Mouse (Mus musculus): ENCODE results near the gene Vmn1r221. TPM values are rescaled to one million over a fixed set of nuclear protein-coding genes. Genes with fewer than 3 reads are reported as not detected.
"Not testable (repeated sequence)": the region's sequence is repeated elsewhere in the genome, so short reads cannot be mapped to it uniquely, and the experiment has no call there.

Gene Vmn1r221
- not detected in 2 replicates for polyA plus RNA-seq (2012; rRNA removed)

DNA sequence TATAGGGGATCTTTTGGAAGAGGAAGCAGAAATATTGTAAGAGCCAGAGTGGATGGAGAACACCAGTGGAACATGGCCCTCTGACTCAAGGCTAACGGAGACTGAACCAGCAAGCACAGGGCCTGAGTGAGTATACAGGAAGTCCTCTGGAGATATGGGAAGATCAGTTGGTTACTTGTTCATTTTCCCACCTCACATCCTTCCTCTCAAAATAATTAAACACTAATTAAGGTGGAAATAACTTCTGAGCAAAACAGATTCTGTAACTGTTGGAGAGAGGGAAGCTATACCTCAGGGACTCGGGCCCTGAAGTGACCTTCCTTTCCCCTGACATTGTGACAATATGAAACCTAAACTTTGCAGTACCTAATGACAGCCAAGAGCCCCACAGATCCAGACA, at the start of gene Vmn1r221:
TSS of gene Vmn1r221 (plus strand) at position 301 of the 400 bp plus-strand sequence.
- H3K27ac ChIP-seq (ENCODE audit: control insufficient read depth, insufficient read depth, low read depth, low read length); H3K4me3 ChIP-seq (ENCODE audit: control insufficient read depth, low read depth, low read length); H3K4me1 ChIP-seq (ENCODE audit: control insufficient read depth, insufficient read depth, low read length); H3K27me3 ChIP-seq (ENCODE audit: control insufficient read depth, insufficient read depth, low read length); H3K36me3 ChIP-seq (ENCODE audit: control insufficient read depth, insufficient read depth, low read length): not testable (repeated sequence)

DNA sequence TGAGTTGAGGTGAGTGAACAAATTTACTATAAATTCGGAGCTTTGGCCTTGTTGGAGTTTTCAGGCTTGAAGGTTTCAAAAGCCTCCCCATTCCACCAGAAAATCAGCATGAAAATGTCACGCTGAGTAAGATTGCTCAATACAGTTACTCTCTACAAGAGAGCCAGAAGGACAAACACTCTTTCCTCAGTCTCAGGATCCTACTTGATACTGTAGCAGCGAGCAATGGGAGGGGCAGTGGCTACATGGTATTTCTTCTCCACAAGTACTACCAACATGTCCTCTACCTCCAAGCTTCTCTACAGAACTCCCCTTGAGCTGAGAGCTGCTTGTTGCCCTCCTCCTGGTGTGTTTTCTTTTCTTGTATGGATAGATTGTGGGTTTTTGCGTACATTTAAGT, 47.5 kb upstream of the Vmn1r221 start:
- not testable (repeated sequence) for H3K27me3 ChIP-seq (ENCODE audit: control insufficient read depth, insufficient read depth, low read length); H3K36me3 ChIP-seq (ENCODE audit: control insufficient read depth, insufficient read depth, low read length); H3K4me3 ChIP-seq (ENCODE audit: control insufficient read depth, low read depth, low read length); H3K4me1 ChIP-seq (ENCODE audit: control insufficient read depth, insufficient read depth, low read length); H3K27ac ChIP-seq (ENCODE audit: control insufficient read depth, insufficient read depth, low read depth, low read length)

DNA sequence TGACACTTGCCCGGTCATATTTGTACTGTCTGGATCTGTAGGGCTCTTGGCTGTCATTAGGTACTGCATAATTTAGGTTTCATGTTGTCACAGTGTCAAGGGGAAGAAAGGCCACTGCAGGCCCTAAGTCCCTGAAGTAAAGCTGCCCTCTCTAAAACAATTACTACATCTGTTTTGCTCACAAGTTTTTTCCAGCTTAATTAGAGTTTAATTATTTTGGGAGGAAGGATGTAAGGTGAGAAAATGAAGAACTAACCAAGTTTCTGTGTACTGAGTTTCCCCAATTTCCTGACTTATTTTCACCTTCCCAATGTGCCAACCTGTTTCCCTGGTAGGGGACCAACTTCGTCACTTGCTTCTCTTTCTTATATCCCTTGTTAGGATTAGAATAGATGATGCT, 26.1 kb upstream of the Vmn1r221 start, which contains the start of gene Vmn1r220:
TSS of gene Vmn1r220 (minus strand) at position 101 of the 400 bp plus-strand sequence.
- Histone ChIP-seq H3K36me3 (ENCODE audit: control insufficient read depth, insufficient read depth, low read length) (no peaks in the 10 kb centered on the region), H3K27ac (ENCODE audit: control insufficient read depth, insufficient read depth, low read depth, low read length) (no peak within 1 kb of the TSS), H3K27me3 (ENCODE audit: control insufficient read depth, insufficient read depth, low read length) (no peaks in the 10 kb centered on the region), H3K4me1 (ENCODE audit: control insufficient read depth, insufficient read depth, low read length) (no peaks in the 10 kb centered on the region), H3K4me3 (ENCODE audit: control insufficient read depth, low read depth, low read length) (no peak within 1 kb of the TSS)
- TF ChIP-seq CTCF (IDR thresholded peaks at IDR 0.05; ENCODE audit: control insufficient read depth, insufficient read depth, insufficient replicate concordance, low read depth, low read length) (no peak), POLR2A (IDR thresholded peaks at IDR 0.05; ENCODE audit: control insufficient read depth, low read depth, low read length) (no peak)

DNA sequence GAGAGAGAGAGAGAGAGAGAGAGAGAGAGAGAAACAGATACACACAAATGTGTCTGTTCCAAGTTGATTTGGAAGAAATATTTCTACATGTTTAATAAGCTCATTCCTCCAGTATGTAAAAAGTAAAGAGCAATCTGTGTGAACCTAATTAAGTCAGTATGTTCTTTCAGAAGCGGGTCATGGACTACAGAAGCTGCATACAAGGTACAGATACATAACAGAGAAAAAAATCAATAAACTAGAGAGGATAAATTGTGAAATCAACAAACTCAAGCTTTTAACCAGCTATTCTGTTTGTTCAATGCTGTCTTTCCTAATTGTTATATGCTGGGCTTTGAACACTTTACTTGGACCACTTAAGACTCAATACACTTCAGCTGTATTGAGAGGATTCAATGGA, 10.0 kb upstream of the Vmn1r221 start:
- H3K4me3 ChIP-seq (ENCODE audit: control insufficient read depth, low read depth, low read length); H3K27ac ChIP-seq (ENCODE audit: control insufficient read depth, insufficient read depth, low read depth, low read length); H3K36me3 ChIP-seq (ENCODE audit: control insufficient read depth, insufficient read depth, low read length); H3K27me3 ChIP-seq (ENCODE audit: control insufficient read depth, insufficient read depth, low read length); H3K4me1 ChIP-seq (ENCODE audit: control insufficient read depth, insufficient read depth, low read length): not testable (repeated sequence)

DNA sequence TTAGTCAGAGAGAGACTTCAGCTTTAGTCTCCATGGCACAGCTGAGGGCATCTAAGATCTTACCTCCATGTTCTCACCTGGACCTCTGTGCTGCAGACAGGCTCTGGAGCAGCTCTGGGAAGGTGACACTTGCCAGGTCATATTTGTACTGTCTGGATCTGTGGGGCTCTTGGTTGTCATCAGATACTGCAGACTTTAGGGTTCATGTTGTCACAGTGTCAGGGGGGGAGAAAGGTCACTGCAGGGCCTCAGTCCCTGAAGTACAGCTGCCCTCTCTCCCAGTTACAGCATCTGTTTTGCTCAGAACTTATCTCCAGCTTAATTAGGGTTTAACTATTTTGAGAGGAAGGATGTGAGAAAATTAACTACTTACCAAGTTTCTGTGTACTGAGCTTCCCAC, 21.9 kb downstream of the Vmn1r221 start, which contains the start of gene Vmn1r222:
TSS of gene Vmn1r222 (minus strand) at position 101 of the 400 bp plus-strand sequence.
- H3K27ac ChIP-seq (ENCODE audit: control insufficient read depth, insufficient read depth, low read depth, low read length), result not testable (repeated sequence)

DNA sequence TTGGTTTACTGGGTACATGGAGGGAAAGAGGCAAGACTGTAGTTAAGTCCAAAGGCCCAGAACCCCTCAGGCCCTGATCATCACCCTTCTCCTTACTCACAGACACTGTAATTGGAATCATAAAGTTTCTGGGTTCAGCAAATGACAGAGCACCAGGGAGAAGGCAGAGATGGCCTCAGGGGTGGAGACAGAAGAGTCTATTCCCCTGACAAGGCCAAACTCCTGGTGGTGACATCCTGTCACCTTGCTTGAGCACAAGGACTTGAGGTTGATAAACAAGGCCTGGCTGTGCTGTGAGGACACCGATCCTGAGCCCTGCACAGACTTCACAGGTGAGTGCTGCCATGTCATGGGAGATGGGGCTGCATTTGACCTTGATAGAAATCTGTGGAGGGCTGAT, 32.9 kb downstream of the Vmn1r221 start, which contains the start of gene Vmn1r223:
TSS of gene Vmn1r223 (plus strand) at position 301 of the 400 bp plus-strand sequence.
- not testable (repeated sequence) for H3K27me3 ChIP-seq (ENCODE audit: control insufficient read depth, insufficient read depth, low read length); H3K4me3 ChIP-seq (ENCODE audit: control insufficient read depth, low read depth, low read length); H3K4me1 ChIP-seq (ENCODE audit: control insufficient read depth, insufficient read depth, low read length); H3K36me3 ChIP-seq (ENCODE audit: control insufficient read depth, insufficient read depth, low read length); H3K27ac ChIP-seq (ENCODE audit: control insufficient read depth, insufficient read depth, low read depth, low read length)

More for the DNA sequence above, 21.9 kb downstream of the Vmn1r221 start, which contains the start of gene Vmn1r222:
- not testable (repeated sequence) for H3K27me3 ChIP-seq (ENCODE audit: control insufficient read depth, insufficient read depth, low read length); H3K4me1 ChIP-seq (ENCODE audit: control insufficient read depth, insufficient read depth, low read length); H3K4me3 ChIP-seq (ENCODE audit: control insufficient read depth, low read depth, low read length); H3K36me3 ChIP-seq (ENCODE audit: control insufficient read depth, insufficient read depth, low read length)

DNA sequence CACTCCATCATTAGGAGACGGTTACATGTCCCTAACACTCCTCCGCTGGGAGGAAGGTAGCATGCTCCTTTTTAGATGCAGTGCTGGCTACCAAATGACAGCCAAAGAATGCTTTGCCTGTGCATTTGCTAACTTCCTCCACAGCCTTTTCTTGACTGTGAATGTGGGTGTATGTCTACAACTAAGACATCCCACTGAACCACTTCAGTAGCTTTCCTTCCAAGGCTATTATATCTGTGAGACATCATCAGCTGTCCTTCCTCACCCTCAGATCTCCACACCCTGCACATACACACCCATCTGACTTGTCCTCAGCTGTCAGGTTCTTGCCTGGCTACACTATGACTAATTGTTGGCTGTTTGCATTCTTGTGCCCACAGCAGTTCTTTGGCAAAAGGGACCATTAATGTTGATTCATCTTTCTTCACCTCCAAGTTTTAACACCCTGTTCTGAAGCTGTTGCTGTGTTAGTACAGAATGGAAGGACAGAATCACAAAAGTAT, 44.7 kb downstream of the Vmn1r221 start:
- no peak overlapping the region for H3K4me3 ChIP-seq (ENCODE audit: control insufficient read depth, low read depth, low read length)
- H3K27me3 ChIP-seq (ENCODE audit: control insufficient read depth, insufficient read depth, low read length), result no peaks in the 10 kb centered on the region
- H3K27ac ChIP-seq (ENCODE audit: control insufficient read depth, insufficient read depth, low read depth, low read length), result no peak overlapping the region
- no peaks in the 10 kb centered on the region for H3K36me3 ChIP-seq (ENCODE audit: control insufficient read depth, insufficient read depth, low read length)
- no peak for TF ChIP-seq POLR2A (IDR thresholded peaks at IDR 0.05; ENCODE audit: control insufficient read depth, low read depth, low read length)
- TF ChIP-seq CTCF (IDR thresholded peaks at IDR 0.05; ENCODE audit: control insufficient read depth, insufficient read depth, insufficient replicate concordance, low read depth, low read length), result no peak
- no peaks in the 10 kb centered on the region for H3K4me1 ChIP-seq (ENCODE audit: control insufficient read depth, insufficient read depth, low read length)

DNA sequence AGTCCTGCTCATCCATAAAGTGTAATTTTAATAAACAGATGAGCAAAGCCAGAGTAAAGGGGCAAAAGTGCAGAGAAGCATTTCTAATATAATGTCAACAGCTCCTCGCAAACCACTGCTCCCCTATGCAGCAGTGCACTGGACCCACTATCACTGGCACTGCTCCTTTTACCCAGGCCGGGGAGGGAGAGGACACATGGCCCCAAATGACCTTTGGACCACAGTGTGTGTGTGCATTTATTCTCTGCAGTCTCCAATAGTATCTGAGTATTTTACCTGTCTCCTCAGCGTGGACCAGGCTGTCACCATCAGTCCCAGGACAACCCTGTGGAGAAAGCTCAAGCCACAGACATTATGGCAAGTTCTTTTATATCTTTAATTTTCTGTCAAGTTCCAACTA, 54.7 kb downstream of the Vmn1r221 start:
- not testable (repeated sequence) for H3K27ac ChIP-seq (ENCODE audit: control insufficient read depth, insufficient read depth, low read depth, low read length); H3K4me3 ChIP-seq (ENCODE audit: control insufficient read depth, low read depth, low read length)

DNA sequence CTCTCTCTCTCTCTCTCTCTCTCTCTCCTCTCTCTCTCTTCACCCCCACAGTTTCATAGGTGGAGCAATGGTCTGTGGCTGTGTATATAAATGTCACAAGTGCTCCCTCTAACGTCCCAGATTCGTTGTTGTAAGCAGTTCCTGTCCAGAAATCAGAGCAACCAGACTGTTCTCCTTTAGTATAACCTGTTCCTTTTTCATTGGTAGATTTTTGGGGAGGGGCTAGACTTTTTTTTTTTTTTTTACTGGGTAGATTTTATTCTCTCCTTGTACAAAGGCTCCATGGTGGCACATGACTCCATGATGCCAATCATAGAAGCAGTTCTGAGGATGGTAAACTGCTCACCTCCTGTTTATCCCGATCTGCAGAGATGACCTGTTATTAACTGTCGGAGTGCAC, 55.2 kb downstream of the Vmn1r221 start:
- H3K4me3 ChIP-seq (ENCODE audit: control insufficient read depth, low read depth, low read length); H3K36me3 ChIP-seq (ENCODE audit: control insufficient read depth, insufficient read depth, low read length); H3K4me1 ChIP-seq (ENCODE audit: control insufficient read depth, insufficient read depth, low read length); H3K27me3 ChIP-seq (ENCODE audit: control insufficient read depth, insufficient read depth, low read length); H3K27ac ChIP-seq (ENCODE audit: control insufficient read depth, insufficient read depth, low read depth, low read length): not testable (repeated sequence)

More for the DNA sequence above, 54.7 kb downstream of the Vmn1r221 start:
- not testable (repeated sequence) for H3K36me3 ChIP-seq (ENCODE audit: control insufficient read depth, insufficient read depth, low read length); H3K4me1 ChIP-seq (ENCODE audit: control insufficient read depth, insufficient read depth, low read length); H3K27me3 ChIP-seq (ENCODE audit: control insufficient read depth, insufficient read depth, low read length)

All from testis, adult 2 months (tissue).